Mouse (Mus musculus) Patski (cell line): ENCODE measurements around the gene Fam169b. TPM values are rescaled to one million over a fixed set of nuclear protein-coding genes. Genes with fewer than 3 reads are reported as not detected.

Experiments used
- ATAC-seq: fragments of 100-300 bp; one replicate; pipeline ENCODE4 v1.8.0; 2021
- CTCF ChIA-PET: fragments of 350-600 bp; sonication (Branson Sonifier 250); formaldehyde crosslinking; loops from one replicate; lab custom pipeline; 2022; ENCODE audit warnings: inconsistent platforms; lab: Charles Lee
- POLR2A ChIA-PET: fragments of 350-600 bp; sonication (Branson Sonifier 250); formaldehyde crosslinking; loops from one replicate; lab custom pipeline; 2022; ENCODE audit warnings: antibody characterized with exemption, inconsistent platforms; lab: Charles Lee
- DNase-seq: peaks from one replicate; pipeline ENCODE4 v3.0.0-alpha.2; 2011; ENCODE audit warnings: low read depth, low spot score
- H3K27me3 ChIP-seq: fragments of 371-371 bp; one replicate; pipeline ENCODE4 v1.5.1; 2021
- CTCF ChIP-seq: fragments of 100-300 bp; IDR thresholded peaks from one replicate; pipeline ENCODE4 v1.5.1; 2021
- in situ Hi-C: fragments of 300-500 bp; cut with MboI; formaldehyde crosslinking; loops from 3 replicates; pipeline ENCODE4 v1.11.1; 2018; ENCODE audit warnings: low pct_unique_long_range_greater_than_20kb, mixed read lengths
- polyA plus RNA-seq: library from polyadenylated mRNA; unstranded; gene quantifications from one replicate; pipeline ENCODE4 v1.2.3, GENCODE M21; 2021

The Fam169b gene
- polyA plus RNA-seq, 1 experiment from 2014 or later: 0.40 TPM

DNA sequence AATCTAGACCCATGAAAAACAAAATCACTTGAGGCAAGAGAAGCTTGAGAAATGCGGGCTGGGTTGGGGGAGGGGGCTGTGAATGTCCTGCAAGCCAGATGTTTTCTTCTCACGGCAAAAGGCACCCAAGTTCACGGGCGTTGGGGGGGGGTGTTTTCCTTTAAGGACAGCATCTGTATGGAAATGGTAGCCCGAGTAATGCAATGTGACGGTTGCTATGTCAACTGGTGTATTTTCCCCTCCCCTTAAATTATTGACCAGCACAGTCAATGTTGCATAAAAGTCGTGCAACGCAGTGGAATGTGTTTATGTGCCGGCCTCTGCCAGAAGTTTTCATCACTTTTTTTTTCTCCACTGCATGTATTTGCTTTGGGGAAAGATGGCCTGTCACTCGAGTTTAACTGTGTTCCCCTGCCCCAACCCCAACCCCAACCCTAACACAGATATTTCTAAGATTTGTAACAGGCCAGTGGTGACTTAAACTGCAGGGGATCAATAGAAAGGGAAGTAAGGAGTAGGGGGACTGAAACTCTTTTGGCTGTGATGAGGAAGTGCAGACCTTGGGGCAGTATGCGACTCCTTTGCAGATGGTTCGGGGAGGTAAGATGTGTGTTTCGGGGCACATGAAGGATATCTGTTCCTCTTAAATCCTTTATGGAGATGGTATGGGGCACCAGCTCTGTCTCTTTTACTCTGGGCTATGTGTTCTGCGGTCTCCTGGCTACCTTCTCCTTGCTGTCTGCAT, 39.6 kb downstream of the Fam169b start:
- H3K27me3 ChIP-seq: no peaks in the 10 kb centered on the region
- TF ChIP-seq CTCF: no peak
- in situ Hi-C loops: loop anchor here (5.0 to 25.0 kb wide), 2 partner anchors 44 to 651 kb away; no protein-coding TSS in a partner anchor
- CTCF ChIA-PET: interaction anchor here (4.9 kb wide), 1 partner anchor 11 kb away, joined by 22 read pairs; no protein-coding TSS in a partner anchor
- ATAC-seq (no peak), DNase-seq (no peak)
- POLR2A ChIA-PET: interaction anchor here (0.7 kb wide), 1 partner anchor 97 kb away, joined by 3 read pairs; no protein-coding TSS in a partner anchor

DNA sequence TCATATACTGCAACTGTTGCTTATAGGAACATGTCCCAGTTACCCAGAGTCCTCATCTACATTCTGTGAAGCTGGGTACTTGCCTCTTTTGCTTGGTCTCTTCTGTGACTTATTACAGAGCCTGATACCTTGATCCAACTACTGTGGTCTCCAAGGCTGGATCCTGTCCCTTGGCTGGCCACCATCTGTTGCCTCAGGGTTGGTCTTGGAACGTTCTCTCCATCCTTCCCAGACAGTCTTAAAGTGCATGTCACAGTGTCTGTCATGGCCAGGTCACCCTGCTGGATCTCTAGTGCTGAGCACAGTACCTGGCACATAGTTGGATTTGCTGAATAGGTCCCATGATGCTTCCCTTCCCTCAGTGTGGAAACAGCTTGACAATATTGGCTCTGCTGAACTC, 40.6 kb downstream of the Fam169b start:
- ATAC-seq (no peak), DNase-seq (no peak)
- CTCF ChIA-PET: interaction anchor here (4.9 kb wide), 1 partner anchor 12 kb away, joined by 22 read pairs; no protein-coding TSS in a partner anchor
- POLR2A ChIA-PET: no interaction called here
- in situ Hi-C loops: loop anchor here (5.0 to 25.0 kb wide), 2 partner anchors 43 to 652 kb away; no protein-coding TSS in a partner anchor
- H3K27me3 ChIP-seq: no peaks in the 10 kb centered on the region
- TF ChIP-seq CTCF: no peak

DNA sequence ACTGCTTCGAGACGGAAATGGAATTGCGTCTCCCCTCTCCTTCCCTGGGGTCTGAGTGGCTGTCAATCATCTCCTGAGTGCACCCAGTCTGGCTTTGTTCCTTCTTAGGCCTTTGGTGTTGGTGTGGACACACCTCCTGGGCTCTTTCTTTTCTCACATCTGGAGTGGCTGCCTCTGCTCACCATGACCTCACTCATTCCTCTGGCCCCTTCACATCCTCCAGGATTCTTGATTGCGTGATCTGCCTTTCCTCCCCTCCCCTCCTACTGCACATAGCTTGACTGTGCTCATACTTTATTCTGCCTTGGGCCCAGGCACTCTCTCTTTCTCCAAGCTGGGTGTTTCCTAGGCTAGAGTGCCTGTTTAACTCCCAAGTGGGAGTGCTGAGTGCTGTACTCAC, 41.4 kb downstream of the Fam169b start:
- no peak for TF ChIP-seq CTCF
- ChIA-PET POLR2A (no interaction called here), CTCF (no interaction called here)
- DNase-seq: no peak
- in situ Hi-C loops: loop anchor here (25.0 kb wide), 1 partner anchor 653 kb away; no protein-coding TSS in a partner anchor
- ATAC-seq: no peak
- no peaks in the 10 kb centered on the region for H3K27me3 ChIP-seq

DNA sequence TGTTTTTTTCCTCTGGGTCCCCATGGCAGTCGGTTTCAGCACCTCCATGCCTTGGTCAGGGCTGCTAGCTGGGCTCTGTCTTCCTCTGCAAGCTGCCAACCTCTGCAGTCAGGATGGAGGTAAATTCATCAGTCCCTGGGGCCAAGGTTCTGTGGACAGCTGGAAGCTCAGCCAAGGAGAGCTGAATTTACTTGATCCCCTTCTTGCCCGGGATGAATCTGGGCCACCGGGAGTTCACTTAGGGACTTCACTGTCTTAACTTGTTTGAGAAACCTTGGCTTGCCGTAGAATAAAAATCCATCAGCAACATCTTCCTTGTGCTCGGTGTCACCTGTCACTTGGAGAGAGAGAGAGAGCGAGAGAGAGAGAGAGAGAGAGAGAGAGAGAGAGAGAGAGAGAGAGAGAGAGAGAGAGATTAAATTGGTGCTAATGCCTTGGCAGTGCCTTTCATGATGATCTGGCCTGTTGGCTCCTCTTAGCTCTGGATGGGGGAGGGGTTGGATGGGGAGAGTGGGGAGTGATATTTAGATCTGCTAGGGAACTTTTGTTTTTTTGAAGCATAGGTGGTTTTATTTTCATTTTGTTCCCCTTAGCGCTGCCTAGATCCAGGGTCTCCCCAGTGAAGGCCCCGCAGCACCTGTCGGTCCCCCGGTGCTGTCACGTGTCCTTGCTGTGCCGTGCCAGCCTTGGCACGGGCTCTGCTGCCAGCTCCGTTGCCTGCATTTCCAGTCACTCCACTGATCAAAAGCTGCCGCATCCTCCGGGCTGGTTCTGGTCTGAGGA, 44.6 kb downstream of the Fam169b start:
- ChIA-PET POLR2A (interaction anchor here (0.6 to 1.1 kb wide), 2 partner anchors 15 to 89 kb away, joined by 3 to 4 read pairs; no protein-coding TSS in a partner anchor), CTCF (no interaction called here)
- in situ Hi-C loops: loop anchor here (25.0 kb wide), 1 partner anchor 656 kb away; no protein-coding TSS in a partner anchor

DNA sequence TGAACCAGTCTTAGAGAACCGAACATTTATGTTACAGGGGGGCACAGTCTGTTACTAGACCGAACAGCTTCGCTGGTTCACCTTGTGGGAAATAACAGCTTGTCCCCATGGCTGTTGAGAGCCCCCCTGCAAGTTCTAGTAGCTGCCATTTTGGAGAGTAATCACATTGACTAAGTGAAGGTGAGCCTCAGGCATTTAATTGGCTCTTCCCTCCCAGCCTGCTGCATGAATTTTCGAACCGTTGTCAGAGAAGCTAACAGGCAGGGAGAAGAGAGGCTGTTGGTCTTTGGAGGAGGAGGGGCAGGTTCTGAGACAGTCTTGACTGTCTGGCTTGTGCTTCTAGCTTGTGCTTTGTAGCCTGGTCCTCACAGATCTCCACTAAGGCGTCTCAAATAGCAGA, 45.3 kb downstream of the Fam169b start:
- H3K27me3 ChIP-seq: no peaks in the 10 kb centered on the region
- in situ Hi-C loops: loop anchor here (25.0 kb wide), 1 partner anchor 657 kb away; no protein-coding TSS in a partner anchor
- no peak for TF ChIP-seq CTCF
- ATAC-seq (no peak), DNase-seq (no peak)
- ChIA-PET CTCF (interaction anchor here (1.8 kb wide), 1 partner anchor 11 kb away, joined by 6 read pairs; no protein-coding TSS in a partner anchor), POLR2A (interaction anchor here (0.6 kb wide), 1 partner anchor 44 kb away, joined by 6 read pairs; no protein-coding TSS in a partner anchor)

More for the DNA sequence above, 44.6 kb downstream of the Fam169b start:
- TF ChIP-seq CTCF: no peak
- DNase-seq (no peak), ATAC-seq (no peak)
- no peaks in the 10 kb centered on the region for H3K27me3 ChIP-seq

DNA sequence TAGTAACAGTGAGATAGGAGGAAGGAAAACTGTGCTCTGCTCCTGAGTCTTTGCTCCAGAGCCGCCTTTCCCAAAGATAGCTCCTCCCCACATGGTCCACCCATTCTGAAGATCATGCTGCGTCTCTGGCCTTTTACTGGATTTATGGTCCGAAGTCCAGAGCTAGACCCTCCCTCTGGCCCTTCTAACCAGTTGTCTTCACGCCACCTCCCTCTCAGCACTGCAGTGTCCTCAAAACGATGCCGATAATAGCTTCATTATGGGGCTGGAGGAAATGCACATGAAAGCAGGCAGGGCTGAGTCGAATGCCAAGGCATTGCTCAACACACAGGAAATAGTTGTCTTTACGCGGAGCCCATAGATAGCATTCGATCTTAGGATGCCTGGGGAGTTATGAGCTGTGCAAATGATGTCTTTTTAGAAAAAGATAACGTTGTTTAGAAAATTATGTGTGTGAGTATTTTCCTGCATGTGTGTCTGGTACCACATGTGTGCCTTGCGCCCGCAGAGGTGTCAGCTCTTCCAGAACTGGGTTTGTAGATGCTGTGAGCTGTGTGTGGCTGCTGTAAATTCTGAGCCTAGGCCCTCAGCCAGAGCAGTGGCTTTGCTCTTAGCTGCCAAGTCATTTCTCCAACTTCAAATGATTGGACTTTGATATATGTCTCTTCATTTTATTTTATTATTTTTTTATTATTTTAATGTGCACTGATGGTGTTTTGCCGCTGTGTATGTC, 46.6 kb downstream of the Fam169b start:
- POLR2A ChIA-PET: interaction anchor here (0.6 to 1.2 kb wide), 2 partner anchors 9 to 16 kb away, joined by 4 to 5 read pairs; no protein-coding TSS in a partner anchor
- CTCF ChIA-PET: interaction anchor here (0.8 to 3.7 kb wide), 5 partner anchors 10 to 35 kb away, joined by 3 to 11 read pairs (median 5); no protein-coding TSS in a partner anchor
- DNase-seq: no peak
- in situ Hi-C loops: loop anchor here (25.0 kb wide), 1 partner anchor 658 kb away; no protein-coding TSS in a partner anchor
- ATAC-seq: peak; percentile 82
- H3K27me3 ChIP-seq: no peaks in the 10 kb centered on the region
- no peak for TF ChIP-seq CTCF

- ATAC-seq (no peak), DNase-seq (no peak)
- in situ Hi-C loops: loop anchor here (25.0 kb wide), 1 partner anchor 661 kb away; no protein-coding TSS in a partner anchor
- no peak for TF ChIP-seq CTCF
- no peaks in the 10 kb centered on the region for H3K27me3 ChIP-seq
- ChIA-PET CTCF (interaction anchor here (3.7 kb wide), 1 partner anchor 20 kb away, joined by 11 read pairs; no protein-coding TSS in a partner anchor), POLR2A (no interaction called here)
Measured at GRCm38 (mm10) chr7:68323051-68323450, 49.4 kb downstream of the Fam169b start.

- DNase-seq (no peak), ATAC-seq (no peak)
- in situ Hi-C loops: no loop called here
- H3K27me3 ChIP-seq: no peaks in the 10 kb centered on the region
- ChIA-PET CTCF (interaction anchor here (1.0 kb wide), 1 partner anchor 8 kb away, joined by 3 read pairs; no protein-coding TSS in a partner anchor), POLR2A (no interaction called here)
- no peak for TF ChIP-seq CTCF
Measured at GRCm38 (mm10) chr7:68326190-68326722, 52.6 kb downstream of the Fam169b start.

DNA sequence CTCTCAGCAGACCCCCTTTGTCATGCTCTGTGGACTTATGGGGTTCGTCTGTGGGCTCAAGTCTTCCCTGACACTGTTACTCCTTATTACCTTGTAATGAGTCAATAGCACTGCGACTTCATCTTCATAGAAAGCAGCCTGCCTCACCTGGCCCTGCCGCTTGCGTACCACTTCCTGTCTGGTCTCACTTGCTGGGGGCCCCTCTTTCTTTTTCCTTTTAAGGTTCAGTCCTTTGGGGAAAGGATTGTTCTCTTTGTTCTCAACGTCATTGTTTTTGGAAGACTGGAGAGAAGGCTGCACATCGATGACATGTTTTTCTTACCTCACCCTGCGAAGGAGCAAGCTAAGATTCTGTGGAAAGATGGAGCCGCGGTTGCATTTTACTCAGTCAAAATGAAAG, 55.4 kb downstream of the Fam169b start:
- ChIA-PET CTCF (interaction anchor here (1.9 kb wide), 1 partner anchor 9 kb away, joined by 6 read pairs; no protein-coding TSS in a partner anchor), POLR2A (interaction anchor here (1.2 kb wide), 1 partner anchor 9 kb away, joined by 4 read pairs; no protein-coding TSS in a partner anchor)
- no peak for DNase-seq
- ATAC-seq: no peak
- H3K27me3 ChIP-seq: no peaks in the 10 kb centered on the region
- in situ Hi-C loops: no loop called here
- no peak for TF ChIP-seq CTCF
